Mouse (Mus musculus): ENCODE measurements around the gene Hdac7. TPM values are rescaled to one million over a fixed set of nuclear protein-coding genes. Genes with fewer than 3 reads are reported as not detected.

Hdac7 gene
- polyA plus RNA-seq, 2 experiments, result 4.7 to 8.6 TPM

DNA sequence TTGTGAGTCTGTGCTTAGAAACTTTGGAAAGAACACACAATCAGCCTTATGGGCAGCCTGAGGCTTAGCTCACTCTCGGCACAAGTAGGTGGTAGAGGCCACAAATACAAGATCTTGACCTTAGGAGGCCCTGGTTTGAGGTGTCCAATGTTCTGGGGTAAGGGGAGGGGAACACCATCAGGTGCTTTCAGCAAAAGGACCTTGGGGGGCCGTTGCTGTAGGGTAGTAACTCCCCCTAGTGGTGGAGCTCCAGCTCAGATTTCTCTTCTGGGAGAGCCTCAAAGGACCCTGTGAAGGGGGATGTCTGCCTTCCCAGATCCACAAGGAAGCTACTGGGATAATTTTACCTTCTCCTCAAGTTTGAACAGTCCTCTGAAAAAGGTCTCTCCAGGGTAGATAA lies 6.1 kb upstream of the Hdac7 start:
- H3K4me2 ChIP-seq (ENCODE audit: low read depth), result peak overlapping the region; percentile 85
- no peaks in the 10 kb centered on the region for H3K36me3 ChIP-seq (replicated peaks; ENCODE audit: control insufficient read depth, insufficient read depth, low read depth)
- DNase-seq (ENCODE audit: low read depth in 3 of 3, low spot score in 3 of 3) (peak in 1 of 3 experiments; percentile 33), ATAC-seq (ENCODE audit: insufficient read depth) (no peak)
- TF ChIP-seq CTCF (IDR thresholded peaks at IDR 0.05; ENCODE audit: low read depth) (peak; percentile 82), EP300 (IDR thresholded peaks at IDR 0.05; ENCODE audit: low read depth) (no peak)
- peaks cover 39 to 54% of the 10 kb centered on the region in 2 experiments for H3K4me1 ChIP-seq (replicated peaks; ENCODE audit: control insufficient read depth in 2 of 2, insufficient read depth in 2 of 2, low read length in 1 of 2)
- peak overlapping the region; percentile 74 for H3K27ac ChIP-seq
- no peaks in the 10 kb centered on the region for H3K27me3 ChIP-seq (ENCODE audit: control insufficient read depth, insufficient read depth, low read length)
- H3K9me3 ChIP-seq (ENCODE audit: control insufficient read depth, low read length), result no peaks in the 10 kb centered on the region
- H3K4me3 ChIP-seq (ENCODE audit: insufficient read depth in 1 of 2, low read depth in 2 of 2, low read length in 2 of 2), result no peak overlapping the region
- no peak overlapping the region for H3K9ac ChIP-seq (replicated peaks)
- 11% methylated on average over 2 of the region's 2 CpGs for WGBS (ENCODE audit: insufficient replicate concordance)

DNA sequence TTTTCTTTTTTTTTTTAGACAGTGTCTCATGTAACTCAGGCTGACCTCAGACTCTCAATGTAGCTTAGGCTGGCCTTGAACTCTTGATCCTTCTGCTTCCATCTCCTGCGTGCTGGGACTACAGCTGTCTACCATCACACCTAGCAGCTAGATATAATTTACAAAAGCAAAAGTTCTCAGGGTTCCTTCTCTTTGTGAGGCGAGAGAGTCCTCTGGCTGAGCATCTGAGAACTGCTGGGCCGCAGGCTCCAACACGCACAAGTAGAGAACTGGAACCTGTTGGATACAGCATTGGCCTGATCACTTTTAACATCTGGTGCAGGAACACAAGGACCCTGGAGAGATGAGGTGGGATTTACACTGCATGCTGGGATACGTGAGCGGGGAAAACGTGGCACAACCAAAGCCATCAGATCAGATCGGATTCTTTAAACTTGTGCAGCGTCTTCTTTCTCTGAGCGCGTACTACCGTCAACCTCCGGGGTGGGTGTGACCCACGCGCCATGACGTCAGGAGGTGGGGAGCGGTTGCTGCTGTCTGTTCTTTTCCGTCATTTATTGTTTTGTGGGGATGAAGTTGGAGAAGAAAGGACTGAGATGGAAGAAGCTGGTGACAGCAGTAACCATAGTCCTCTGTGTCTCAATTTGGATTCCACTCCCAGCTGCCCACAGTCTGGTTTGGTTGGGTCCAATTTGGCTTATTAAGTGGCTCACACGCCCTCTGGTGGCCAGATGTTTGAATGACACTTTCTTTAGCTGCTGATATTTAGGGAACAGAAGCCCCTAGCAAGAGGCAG lies 5.0 kb upstream of the Hdac7 start:
- TF ChIP-seq EP300 (IDR thresholded peaks at IDR 0.05; ENCODE audit: low read depth) (no peak), CTCF (IDR thresholded peaks at IDR 0.05; ENCODE audit: low read depth) (peak; percentile 93)
- WGBS (ENCODE audit: insufficient replicate concordance), result 5% methylated on average over 19 of the region's 19 CpGs
- Histone ChIP-seq H3K36me3 (replicated peaks; ENCODE audit: control insufficient read depth, insufficient read depth, low read depth) (no peaks in the 10 kb centered on the region), H3K4me2 (ENCODE audit: low read depth) (peak overlapping the region; percentile 85), H3K27me3 (ENCODE audit: control insufficient read depth, insufficient read depth, low read length) (no peaks in the 10 kb centered on the region), H3K9ac (replicated peaks) (peak overlapping the region; percentile 63), H3K27ac (peak overlapping the region; percentile 66), H3K4me3 (ENCODE audit: insufficient read depth in 1 of 2, low read depth in 2 of 2, low read length in 2 of 2) (peak overlapping the region; percentile 55 to 78), H3K9me3 (ENCODE audit: control insufficient read depth, low read length) (no peaks in the 10 kb centered on the region), H3K4me1 (replicated peaks; ENCODE audit: control insufficient read depth in 2 of 2, insufficient read depth in 2 of 2, low read length in 1 of 2) (peaks cover 44 to 64% of the 10 kb centered on the region in 2 experiments)
- ATAC-seq (ENCODE audit: insufficient read depth), result peak; percentile 47
- peak; percentile 82 to 86 (median 83) for DNase-seq (ENCODE audit: low read depth in 3 of 3, low spot score in 3 of 3)

DNA sequence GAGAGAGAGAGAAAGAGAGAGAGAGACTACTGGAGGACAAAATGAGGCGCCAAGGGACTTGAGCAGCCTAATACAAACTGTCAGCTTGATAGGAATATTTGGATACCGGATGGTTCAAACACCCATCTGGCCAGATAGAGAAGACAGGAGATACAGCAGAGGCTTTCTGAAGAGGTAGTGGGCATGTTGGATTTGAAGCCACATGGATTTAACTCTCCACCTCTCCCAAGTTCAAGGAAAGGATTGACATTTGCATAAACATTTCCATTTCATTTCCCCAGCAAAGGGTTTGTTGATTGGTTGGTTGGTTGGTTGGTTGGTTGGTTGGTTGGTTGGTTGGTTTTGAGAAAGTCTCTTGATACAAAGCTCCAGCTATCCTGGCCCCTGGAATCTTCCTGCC lies 3.6 kb upstream of the Hdac7 start:
- Histone ChIP-seq H3K27ac (peak overlapping the region; percentile 70), H3K9me3 (ENCODE audit: control insufficient read depth, low read length) (no peaks in the 10 kb centered on the region), H3K36me3 (replicated peaks; ENCODE audit: control insufficient read depth, insufficient read depth, low read depth) (no peaks in the 10 kb centered on the region), H3K9ac (replicated peaks) (peak overlapping the region; percentile 61), H3K4me2 (ENCODE audit: low read depth) (peak overlapping the region; percentile 85), H3K4me1 (replicated peaks; ENCODE audit: control insufficient read depth in 2 of 2, insufficient read depth in 2 of 2, low read length in 1 of 2) (peaks cover 44 to 76% of the 10 kb centered on the region in 2 experiments), H3K27me3 (ENCODE audit: control insufficient read depth, insufficient read depth, low read length) (no peaks in the 10 kb centered on the region), H3K4me3 (ENCODE audit: insufficient read depth in 1 of 2, low read depth in 2 of 2, low read length in 2 of 2) (peak overlapping the region; percentile 1 to 37)
- no peak for DNase-seq (ENCODE audit: low read depth in 3 of 3, low spot score in 3 of 3)
- ATAC-seq (ENCODE audit: insufficient read depth), result no peak
- TF ChIP-seq EP300 (IDR thresholded peaks at IDR 0.05; ENCODE audit: low read depth), result no peak
- no peak for TF ChIP-seq CTCF (IDR thresholded peaks at IDR 0.05; ENCODE audit: low read depth)
- 30% methylated on average over 2 of the region's 2 CpGs for WGBS (ENCODE audit: insufficient replicate concordance)

GRCm38 (mm10) chr15:97847285-97847684 lies 3.0 kb upstream of the Hdac7 start:
- peak; percentile 43; the same call in 1 of the 2 replicates for TF ChIP-seq EP300 (IDR thresholded peaks at IDR 0.05; ENCODE audit: low read depth)
- no peak for TF ChIP-seq CTCF (IDR thresholded peaks at IDR 0.05; ENCODE audit: low read depth)
- Histone ChIP-seq H3K4me2 (ENCODE audit: low read depth) (peak overlapping the region; percentile 85), H3K9me3 (ENCODE audit: control insufficient read depth, low read length) (no peaks in the 10 kb centered on the region), H3K36me3 (replicated peaks; ENCODE audit: control insufficient read depth, insufficient read depth, low read depth) (no peaks in the 10 kb centered on the region), H3K4me3 (ENCODE audit: insufficient read depth in 1 of 2, low read depth in 2 of 2, low read length in 2 of 2) (peak overlapping the region; percentile 1 to 37), H3K27ac (peak overlapping the region; percentile 70), H3K9ac (replicated peaks) (peak overlapping the region; percentile 61), H3K4me1 (replicated peaks; ENCODE audit: control insufficient read depth in 2 of 2, insufficient read depth in 2 of 2, low read length in 1 of 2) (peaks cover 44 to 79% of the 10 kb centered on the region in 2 experiments), H3K27me3 (ENCODE audit: control insufficient read depth, insufficient read depth, low read length) (no peaks in the 10 kb centered on the region)
- ATAC-seq (ENCODE audit: insufficient read depth) (peak; percentile 69), DNase-seq (ENCODE audit: low read depth in 3 of 3, low spot score in 3 of 3) (peak in 1 of 3 experiments; percentile 49)
- WGBS (ENCODE audit: insufficient replicate concordance), result 20% methylated on average over 4 of the region's 4 CpGs

- TF ChIP-seq CTCF (IDR thresholded peaks at IDR 0.05; ENCODE audit: low read depth) (no peak), EP300 (IDR thresholded peaks at IDR 0.05; ENCODE audit: low read depth) (no peak)
- no peak overlapping the region; the same call in 1 of the 2 replicates for H3K9ac ChIP-seq (replicated peaks)
- no peaks in the 10 kb centered on the region for H3K27me3 ChIP-seq (ENCODE audit: control insufficient read depth, insufficient read depth, low read length)
- WGBS (ENCODE audit: insufficient replicate concordance), result 48% methylated on average over 11 of the region's 11 CpGs
- no peaks in the 10 kb centered on the region for H3K9me3 ChIP-seq (ENCODE audit: control insufficient read depth, low read length)
- DNase-seq (ENCODE audit: low read depth in 3 of 3, low spot score in 3 of 3) (no peak), ATAC-seq (ENCODE audit: insufficient read depth) (no peak)
- H3K4me2 ChIP-seq (ENCODE audit: low read depth), result peak overlapping the region; percentile 85
- H3K27ac ChIP-seq, result peak overlapping the region; percentile 23
- no peaks in the 10 kb centered on the region for H3K36me3 ChIP-seq (replicated peaks; ENCODE audit: control insufficient read depth, insufficient read depth, low read depth)
- peaks cover 47 to 82% of the 10 kb centered on the region in 2 experiments for H3K4me1 ChIP-seq (replicated peaks; ENCODE audit: control insufficient read depth in 2 of 2, insufficient read depth in 2 of 2, low read length in 1 of 2)
- no peak overlapping the region for H3K4me3 ChIP-seq (ENCODE audit: insufficient read depth in 1 of 2, low read depth in 2 of 2, low read length in 2 of 2)
Measured at GRCm38 (mm10) chr15:97846121-97846882, 2.0 kb upstream of the Hdac7 start.

All from liver, embryonic 14.5 days (tissue).